Mouse (Mus musculus) stomach, embryonic 16.5 days (tissue): ENCODE measurements around the gene Fndc1. TPM values are rescaled to one million over a fixed set of nuclear protein-coding genes. Genes with fewer than 3 reads are reported as not detected.

Experiments used
- ATAC-seq: fragments of 200-750 bp; cut with Nextera tagmentation; 2 replicates; pipeline ENCODE4 v1.8.0; 2017; ENCODE audit warnings: moderate number of reproducible peaks, moderate TSS enrichment; ENCODE audit not compliant: insufficient read depth, low FRiP score
- H3K27ac ChIP-seq: fragments of 300-500 bp; sonication (generic); 2 replicates; pipeline ENCODE4 v1.5.1; 2014; ENCODE audit warnings: low read length
- H3K27me3 ChIP-seq: fragments of 300-500 bp; sonication (generic); 2 replicates; pipeline ENCODE4 v1.6.1; 2014; ENCODE audit warnings: low read length, control low read depth, mixed read lengths; ENCODE audit not compliant: control insufficient read depth, insufficient read depth
- H3K36me3 ChIP-seq: fragments of 300-500 bp; sonication (generic); 2 replicates; pipeline ENCODE4 v1.6.1; 2014; ENCODE audit warnings: low read length; ENCODE audit not compliant: control insufficient read depth, insufficient read depth
- H3K4me1 ChIP-seq: fragments of 300-500 bp; sonication (generic); 2 replicates; pipeline ENCODE4 v1.6.1; 2014; ENCODE audit warnings: low read length, control low read depth, mixed read lengths; ENCODE audit not compliant: control insufficient read depth, insufficient read depth
- H3K4me2 ChIP-seq: fragments of 300-500 bp; sonication (generic); 2 replicates; pipeline ENCODE4 v1.6.1; 2014; ENCODE audit warnings: low read depth, low read length, mixed read lengths
- H3K4me3 ChIP-seq: fragments of 300-500 bp; sonication (generic); replicated peaks from 2 replicates; pipeline ENCODE4 v1.5.1; 2014; ENCODE audit warnings: mild to moderate bottlenecking, low read length
- H3K9ac ChIP-seq: fragments of 300-500 bp; sonication (generic); 2 replicates; pipeline ENCODE4 v1.6.1; 2014; ENCODE audit warnings: low read length
- H3K9me3 ChIP-seq: fragments of 300-500 bp; sonication (generic); replicated peaks from 2 replicates; pipeline ENCODE4 v1.6.1; 2016; ENCODE audit warnings: low read length, control low read depth; ENCODE audit not compliant: control insufficient read depth
- WGBS: fragments of 180-500 bp; shearing (Covaris S2); extraction: QIAGEN DNeasy Blood & Tissue Kit; methylation state at CpG from one replicate; pipeline ENCODE4 v1.1.7; 2014; 5-methylcytosine and 5-hydroxymethylcytosine counted together
- polyA plus RNA-seq: library from polyadenylated mRNA; unstranded; fragments of >200 nt; fragmentation: Nextera tagmentation; extraction: Ambion mirVana; gene quantifications from 2 replicates; pipeline ENCODE4 v1.2.1, GENCODE M21; 2015

Fndc1 gene
- polyA plus RNA-seq, 1 experiment from 2014 or later = 47.6 TPM

- no peaks in the 10 kb centered on the region for H3K9me3 ChIP-seq
- no peak overlapping the region for H3K9ac ChIP-seq
- no peaks in the 10 kb centered on the region for H3K36me3 ChIP-seq
- 57% methylated on average over 12 of the region's 12 CpGs for WGBS
- no peak for ATAC-seq
- H3K4me1 ChIP-seq = no peaks in the 10 kb centered on the region
- no peaks in the 10 kb centered on the region for H3K27me3 ChIP-seq
- no peak overlapping the region for H3K4me3 ChIP-seq
- no peak overlapping the region for H3K27ac ChIP-seq
- no peak overlapping the region for H3K4me2 ChIP-seq
Observed at GRCm38 (mm10) chr17:7840505-7841290, 13.6 kb upstream of the Fndc1 start.

GRCm38 (mm10) chr17:7827586-7827985, 484 bp upstream of the Fndc1 start:
- Histone ChIP-seq H3K36me3 (no peaks in the 10 kb centered on the region), H3K4me3 (peak overlapping the region; percentile 49), H3K4me2 (peak overlapping the region; percentile 92), H3K4me1 (no peaks in the 10 kb centered on the region), H3K9ac (peak overlapping the region; percentile 70; the same call in 1 of the 2 replicates), H3K27me3 (peaks cover 12% of the 10 kb centered on the region; the same call in 1 of the 2 replicates), H3K9me3 (no peaks in the 10 kb centered on the region), H3K27ac (no peak overlapping the region)
- WGBS = 10% methylated on average over 16 of the region's 16 CpGs
- ATAC-seq = 0 out of 2 replicates have a peak, but pooled peaks have one; percentile 28

GRCm38 (mm10) chr17:7825416-7825815, 1.7 kb downstream of the Fndc1 start:
- H3K27ac ChIP-seq = no peak overlapping the region
- H3K9me3 ChIP-seq = no peaks in the 10 kb centered on the region
- H3K36me3 ChIP-seq = no peaks in the 10 kb centered on the region
- H3K4me3 ChIP-seq = peak overlapping the region; percentile 49
- peak overlapping the region; percentile 38 for H3K9ac ChIP-seq
- no peak for ATAC-seq
- H3K4me2 ChIP-seq = peak overlapping the region; percentile 92
- 52% methylated on average over 9 of the region's 9 CpGs for WGBS
- peaks cover 12% of the 10 kb centered on the region; the same call in 1 of the 2 replicates for H3K27me3 ChIP-seq
- no peaks in the 10 kb centered on the region for H3K4me1 ChIP-seq

GRCm38 (mm10) chr17:7821553-7822186, 5.4 kb downstream of the Fndc1 start:
- no peak for ATAC-seq
- Histone ChIP-seq H3K9me3 (no peaks in the 10 kb centered on the region), H3K27ac (no peak overlapping the region), H3K27me3 (peaks cover 6% of the 10 kb centered on the region; the same call in 1 of the 2 replicates), H3K36me3 (no peaks in the 10 kb centered on the region), H3K4me1 (peaks cover 2% of the 10 kb centered on the region), H3K4me2 (no peak overlapping the region), H3K4me3 (no peak overlapping the region), H3K9ac (no peak overlapping the region)
- 29% methylated on average over 17 of the region's 17 CpGs for WGBS

GRCm38 (mm10) chr17:7820176-7820575, 6.9 kb downstream of the Fndc1 start:
- H3K27me3 ChIP-seq = no peaks in the 10 kb centered on the region
- no peak overlapping the region for H3K4me3 ChIP-seq
- 82% methylated on average over 7 of the region's 7 CpGs for WGBS
- H3K36me3 ChIP-seq = no peaks in the 10 kb centered on the region
- peaks cover 2% of the 10 kb centered on the region for H3K4me1 ChIP-seq
- no peak for ATAC-seq
- no peak overlapping the region for H3K27ac ChIP-seq
- H3K9me3 ChIP-seq = no peaks in the 10 kb centered on the region
- no peak overlapping the region for H3K9ac ChIP-seq
- no peak overlapping the region for H3K4me2 ChIP-seq

- no peak overlapping the region for H3K9ac ChIP-seq
- H3K27ac ChIP-seq = no peak overlapping the region
- H3K36me3 ChIP-seq = no peaks in the 10 kb centered on the region
- H3K9me3 ChIP-seq = no peaks in the 10 kb centered on the region
- H3K4me2 ChIP-seq = no peak overlapping the region
- peaks cover 7% of the 10 kb centered on the region for H3K4me1 ChIP-seq
- WGBS = 78% methylated on average over 2 of the region's 2 CpGs
- ATAC-seq = no peak
- no peaks in the 10 kb centered on the region for H3K27me3 ChIP-seq
- no peak overlapping the region for H3K4me3 ChIP-seq
Observed at GRCm38 (mm10) chr17:7816602-7817001, 10.5 kb downstream of the Fndc1 start.

- no peaks in the 10 kb centered on the region for H3K9me3 ChIP-seq
- no peak overlapping the region for H3K4me2 ChIP-seq
- no peaks in the 10 kb centered on the region for H3K36me3 ChIP-seq
- WGBS = 53% methylated on average over 3 of the region's 3 CpGs
- H3K4me3 ChIP-seq = no peak overlapping the region
- no peaks in the 10 kb centered on the region for H3K27me3 ChIP-seq
- H3K4me1 ChIP-seq = peaks cover 7% of the 10 kb centered on the region
- H3K9ac ChIP-seq = no peak overlapping the region
- H3K27ac ChIP-seq = no peak overlapping the region
- ATAC-seq = no peak
Observed at GRCm38 (mm10) chr17:7814433-7814832, 12.7 kb downstream of the Fndc1 start.

DNA sequence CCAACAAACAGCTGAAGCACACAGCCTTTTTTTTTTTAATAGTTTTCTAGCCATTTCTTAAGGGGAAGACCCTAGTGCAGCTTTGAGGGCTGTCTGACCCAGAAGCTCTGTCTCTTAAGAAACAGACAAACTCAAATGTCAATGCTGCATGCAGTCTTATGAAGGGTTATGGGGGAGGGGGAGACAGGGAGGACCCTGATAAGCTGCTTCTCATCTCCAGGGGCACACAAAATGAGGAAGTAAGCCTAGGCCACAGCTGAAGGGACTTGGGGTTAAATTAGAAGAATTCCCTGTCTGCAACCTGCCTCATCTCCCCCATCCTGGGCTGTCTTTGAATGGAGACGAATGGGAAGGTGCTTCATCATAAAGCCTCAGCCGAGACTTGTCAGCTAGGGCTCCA, 19.1 kb downstream of the Fndc1 start:
- Histone ChIP-seq H3K4me3 (no peak overlapping the region), H3K36me3 (no peaks in the 10 kb centered on the region), H3K9ac (no peak overlapping the region), H3K9me3 (no peaks in the 10 kb centered on the region), H3K27ac (no peak overlapping the region), H3K27me3 (no peaks in the 10 kb centered on the region), H3K4me1 (peaks cover 5% of the 10 kb centered on the region; the same call in 1 of the 2 replicates), H3K4me2 (no peak overlapping the region)
- 65% methylated on average over 2 of the region's 2 CpGs for WGBS
- ATAC-seq = no peak

DNA sequence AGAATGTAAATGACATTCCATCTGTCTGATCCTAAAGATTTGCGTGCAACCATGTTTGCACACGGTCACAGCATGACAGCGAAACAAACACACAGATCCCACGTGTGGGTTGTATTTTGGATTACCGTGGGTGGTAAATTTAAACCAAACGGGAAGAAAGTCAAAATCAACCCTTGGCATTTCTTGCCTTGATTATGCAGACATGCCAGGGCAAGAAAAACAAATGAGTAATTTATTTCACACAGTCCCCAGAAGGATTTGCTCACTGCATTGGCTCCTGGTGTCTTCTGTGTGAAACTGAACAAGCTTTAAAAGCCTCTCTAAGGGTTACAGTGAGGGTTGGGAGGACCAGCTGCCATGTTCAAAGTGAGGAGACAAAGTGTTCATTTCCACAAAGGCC, 22.0 kb downstream of the Fndc1 start:
- Histone ChIP-seq H3K4me3 (no peak overlapping the region), H3K4me1 (no peaks in the 10 kb centered on the region), H3K27ac (peak overlapping the region; percentile 26; the same call in 1 of the 2 replicates), H3K4me2 (no peak overlapping the region), H3K9me3 (no peaks in the 10 kb centered on the region), H3K9ac (no peak overlapping the region), H3K36me3 (no peaks in the 10 kb centered on the region), H3K27me3 (no peaks in the 10 kb centered on the region)
- no peak for ATAC-seq
- 61% methylated on average over 6 of the region's 6 CpGs for WGBS
